Mouse (Mus musculus) heart, embryonic 16.5 days (tissue): ENCODE results near the gene Clasp1. TPM values are rescaled to one million over a fixed set of nuclear protein-coding genes. Genes with fewer than 3 reads are reported as not detected.

Experiments
- ATAC-seq: fragments of 200-750 bp; cut with Nextera tagmentation; replicated peaks from 2 replicates; pipeline ENCODE4 v1.8.0; 2017; ENCODE audit warnings: moderate number of reproducible peaks; ENCODE audit not compliant: insufficient read depth, low FRiP score; ENCODE audit errors: extremely low read depth
- H3K27ac ChIP-seq: fragments of 300-500 bp; sonication (generic); 2 replicates; pipeline ENCODE4 v1.5.1; 2014; ENCODE audit warnings: mild to moderate bottlenecking, low read length, control low read depth, moderate library complexity
- H3K27me3 ChIP-seq: fragments of 300-500 bp; sonication (generic); 2 replicates; pipeline ENCODE4 v1.6.1; 2014; ENCODE audit warnings: low read length, mixed read lengths; ENCODE audit not compliant: control insufficient read depth, insufficient read depth
- H3K36me3 ChIP-seq: fragments of 300-500 bp; sonication (generic); 2 replicates; pipeline ENCODE4 v1.6.1; 2014; ENCODE audit not compliant: control insufficient read depth, insufficient read depth
- H3K4me1 ChIP-seq: fragments of 300-500 bp; sonication (generic); 2 replicates; pipeline ENCODE4 v1.6.1; 2014; ENCODE audit warnings: low read length, mixed read lengths; ENCODE audit not compliant: control insufficient read depth, insufficient read depth
- H3K4me2 ChIP-seq: fragments of 300-500 bp; sonication (generic); 2 replicates; pipeline ENCODE4 v1.6.1; 2014; ENCODE audit warnings: low read depth, mild to moderate bottlenecking, control low read depth, low read length
- H3K4me3 ChIP-seq: fragments of 300-500 bp; sonication (generic); 2 replicates; pipeline ENCODE4 v1.5.1; 2014; ENCODE audit warnings: mild to moderate bottlenecking, control low read depth, low read length
- H3K9ac ChIP-seq: fragments of 300-500 bp; sonication (generic); 2 replicates; pipeline ENCODE4 v1.6.1; 2014; ENCODE audit warnings: low read length, control low read depth
- H3K9me3 ChIP-seq: fragments of 300-500 bp; sonication (generic); replicated peaks from 2 replicates; pipeline ENCODE4 v1.6.1; 2016; ENCODE audit warnings: low read length; ENCODE audit not compliant: control insufficient read depth
- WGBS: fragments of 180-500 bp; shearing (Covaris S2); extraction: QIAGEN DNeasy Blood & Tissue Kit; methylation state at CpG from one replicate; pipeline ENCODE4 v1.1.7; 2014; 5-methylcytosine and 5-hydroxymethylcytosine counted together
- polyA plus RNA-seq: library from polyadenylated mRNA; unstranded; fragments of >200 nt; fragmentation: Nextera tagmentation; extraction: Ambion mirVana; gene quantifications from 2 replicates; pipeline ENCODE4 v1.2.1, GENCODE M21; 2015

The Clasp1 gene
- polyA plus RNA-seq, 1 experiment from 2014 or later: 86.8 TPM

DNA sequence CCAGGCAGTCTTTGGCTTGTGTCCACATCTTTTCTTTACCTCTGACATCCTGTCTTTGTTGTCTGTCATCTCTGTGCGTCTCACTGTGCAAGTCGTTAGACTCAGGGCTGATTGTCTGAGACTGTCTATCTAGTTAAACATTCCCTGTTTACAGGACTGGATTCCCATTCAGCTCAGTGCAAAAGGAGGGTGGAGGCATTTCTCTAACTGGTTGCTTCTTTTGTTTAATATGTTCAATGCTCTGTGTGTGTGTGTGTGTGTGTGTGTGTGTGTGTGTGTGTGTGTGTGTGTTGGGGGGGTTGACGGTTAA, 261.9 kb downstream of the Clasp1 start:
- no peak for ATAC-seq

DNA sequence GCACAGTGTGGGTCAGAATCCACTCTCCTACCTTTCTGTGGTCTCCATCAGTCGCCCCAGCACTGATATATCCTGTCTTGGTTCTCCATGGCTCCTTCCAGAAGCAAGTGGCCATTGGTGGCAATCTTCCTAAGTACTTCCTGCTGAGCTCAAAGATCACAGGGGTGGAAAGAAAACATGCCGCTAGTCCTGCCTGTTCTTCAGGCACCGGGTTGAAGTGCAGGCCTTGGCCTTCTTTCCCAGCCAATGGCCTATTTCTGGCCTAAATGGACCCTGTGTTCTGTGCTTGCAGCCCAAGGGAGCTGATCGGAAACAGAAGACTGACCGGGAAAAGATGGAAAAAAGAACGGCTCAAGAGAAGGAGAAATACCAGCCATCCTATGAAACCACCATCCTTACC, 269.9 kb downstream of the Clasp1 start:
- ATAC-seq: no peak
- Histone ChIP-seq H3K4me1 (peaks cover 25% of the 10 kb centered on the region), H3K27me3 (no peaks in the 10 kb centered on the region), H3K9me3 (no peaks in the 10 kb centered on the region), H3K4me2 (no peak overlapping the region), H3K4me3 (no peak overlapping the region), H3K9ac (no peak overlapping the region), H3K27ac (no peak overlapping the region), H3K36me3 (no peaks in the 10 kb centered on the region)
- 65% methylated on average over 6 of the region's 6 CpGs for WGBS

More for the DNA sequence above, 261.9 kb downstream of the Clasp1 start:
- no peaks in the 10 kb centered on the region for H3K9me3 ChIP-seq
- H3K4me3 ChIP-seq: no peak overlapping the region
- no peak overlapping the region for H3K9ac ChIP-seq
- no peak overlapping the region for H3K4me2 ChIP-seq
- 43% methylated on average over 3 of the region's 3 CpGs for WGBS
- H3K27me3 ChIP-seq: no peaks in the 10 kb centered on the region
- H3K36me3 ChIP-seq: no peaks in the 10 kb centered on the region
- H3K27ac ChIP-seq: no peak overlapping the region
- H3K4me1 ChIP-seq: peaks cover 3% of the 10 kb centered on the region

DNA sequence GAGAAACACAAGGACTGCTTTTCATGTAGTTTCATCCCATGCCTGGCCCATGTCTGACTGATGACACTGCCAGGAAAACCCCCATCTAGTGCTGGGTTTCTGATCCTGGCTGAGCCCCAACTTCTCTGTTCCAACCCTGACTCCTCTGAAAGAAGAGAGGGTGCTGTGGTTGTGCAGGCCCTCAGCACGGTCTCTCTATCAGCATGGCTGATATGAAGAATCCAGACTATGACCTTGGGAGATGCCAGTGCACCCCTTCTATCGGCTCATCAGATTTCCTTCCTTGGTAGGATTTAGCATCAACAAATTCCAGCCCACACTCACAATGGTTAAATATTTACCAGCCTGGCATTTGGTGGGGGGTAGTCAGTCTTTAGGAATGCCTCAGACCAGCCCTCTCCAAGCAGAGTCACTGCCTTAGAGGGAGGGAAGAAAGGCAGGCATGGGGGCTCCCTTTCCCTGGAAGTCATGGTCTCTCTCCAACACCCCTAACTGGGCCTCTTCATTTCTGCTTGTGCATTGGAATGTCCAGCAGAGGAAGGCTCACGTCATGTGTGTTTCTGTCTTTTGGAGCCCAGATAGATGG, 272.1 kb downstream of the Clasp1 start:
- no peak for ATAC-seq

More for the DNA sequence above, 272.1 kb downstream of the Clasp1 start:
- H3K27me3 ChIP-seq: no peaks in the 10 kb centered on the region
- no peaks in the 10 kb centered on the region for H3K36me3 ChIP-seq
- no peak overlapping the region for H3K4me2 ChIP-seq
- peak overlapping the region; percentile 52; the same call in 1 of the 2 replicates for H3K27ac ChIP-seq
- no peak overlapping the region for H3K4me3 ChIP-seq
- no peak overlapping the region for H3K9ac ChIP-seq
- 19% methylated on average over 3 of the region's 3 CpGs for WGBS
- H3K9me3 ChIP-seq: no peaks in the 10 kb centered on the region
- peaks cover 25% of the 10 kb centered on the region for H3K4me1 ChIP-seq

Other genes with a start within 250 kb of the Clasp1 start
- gene Gm29106, start 212.5 kb upstream of the Clasp1 start, polyA plus RNA-seq: 0.05 TPM in 1 of 2 replicates, not detected in the other
- 172 and 176 TPM in 2 replicates for gene Tsn, start 77.3 kb upstream of the Clasp1 start, polyA plus RNA-seq
- 43.7 and 52.1 TPM in 2 replicates for gene Nifk, start 67.2 kb upstream of the Clasp1 start, polyA plus RNA-seq
- gene Tfcp2l1, start 238.9 kb downstream of the Clasp1 start, polyA plus RNA-seq: 0.62 and 0.75 TPM in 2 replicates